Mouse (Mus musculus) urinary bladder, postnatal 4 days (tissue): Measurements from ENCODE around the gene Bag5.
"Not testable (repeated sequence)": the region's sequence is repeated elsewhere in the genome, so short reads cannot be mapped to it uniquely, and the experiment has no call there.

Experiments
- DNase-seq, 2 experiments: peaks; one replicate each; pipeline ENCODE4 v3.0.0; 2021 to 2022; ENCODE audit warnings: low spot score in 2 of 2

Bag5 gene

GRCm38 (mm10) chr12:111736676-111737075, 23.6 kb upstream of the Bag5 start:
- not testable (repeated sequence) for DNase-seq

- DNase-seq, result no peak
Measured at GRCm38 (mm10) chr12:111734912-111735311, 21.9 kb upstream of the Bag5 start.

GRCm38 (mm10) chr12:111732921-111733320, 19.9 kb upstream of the Bag5 start:
- no peak for DNase-seq

- DNase-seq, result peak; percentile 79 to 87
Measured at GRCm38 (mm10) chr12:111731822-111732807, 19.1 kb upstream of the Bag5 start.

- DNase-seq, result no peak
Measured at GRCm38 (mm10) chr12:111727956-111728355, 14.9 kb upstream of the Bag5 start.

- DNase-seq, result no peak
Measured at GRCm38 (mm10) chr12:111726122-111726463, 13.0 kb upstream of the Bag5 start.

- no peak for DNase-seq
Measured at GRCm38 (mm10) chr12:111725338-111726121, 12.5 kb upstream of the Bag5 start.

- no peak for DNase-seq
Measured at GRCm38 (mm10) chr12:111724638-111725337, 11.7 kb upstream of the Bag5 start.

GRCm38 (mm10) chr12:111722654-111723053, 9.6 kb upstream of the Bag5 start:
- peak in 1 of 2 experiments; percentile 67 for DNase-seq

- DNase-seq, result no peak
Measured at GRCm38 (mm10) chr12:111720222-111720621, 7.2 kb upstream of the Bag5 start.

GRCm38 (mm10) chr12:111718656-111719055, 5.6 kb upstream of the Bag5 start:
- DNase-seq, result no peak

GRCm38 (mm10) chr12:111716505-111716904, 3.4 kb upstream of the Bag5 start:
- DNase-seq, result no peak

GRCm38 (mm10) chr12:111713880-111714279, 823 bp upstream of the Bag5 start:
- DNase-seq, result not testable (repeated sequence)

- DNase-seq, result no peak
Measured at GRCm38 (mm10) chr12:111712476-111712875, 581 bp downstream of the Bag5 start.

GRCm38 (mm10) chr12:111710091-111710490, 3.0 kb downstream of the Bag5 start:
- no peak for DNase-seq

- no peak for DNase-seq
Measured at GRCm38 (mm10) chr12:111708181-111708580, 4.9 kb downstream of the Bag5 start.

GRCm38 (mm10) chr12:111705186-111705973, 7.7 kb downstream of the Bag5 start:
- DNase-seq, result peak in 1 of 2 experiments; percentile 67

GRCm38 (mm10) chr12:111704609-111705008, 8.4 kb downstream of the Bag5 start:
- DNase-seq, result peak; percentile 78 to 82

- DNase-seq, result no peak
Measured at GRCm38 (mm10) chr12:111703301-111703700, 9.8 kb downstream of the Bag5 start.

- no peak for DNase-seq
Measured at GRCm38 (mm10) chr12:111700920-111701458, 12.1 kb downstream of the Bag5 start.

GRCm38 (mm10) chr12:111699542-111699941, 13.5 kb downstream of the Bag5 start:
- no peak for DNase-seq
